Mouse (Mus musculus): ENCODE results near the gene Abt1. TPM values are rescaled to one million over a fixed set of nuclear protein-coding genes. Genes with fewer than 3 reads are reported as not detected.

Gene Abt1
- polyA plus RNA-seq, 3 experiments from 2014 or later: 11.3 to 13.4 (median 12.2) TPM

GRCm38 (mm10) chr13:23437908-23438307 lies 14.2 kb upstream of the Abt1 start:
- ATAC-seq: peak; percentile 80

- peak; percentile 2 for ATAC-seq
These were observed 13.5 kb upstream of the Abt1 start for GRCm38 (mm10) chr13:23436861-23437822.

- ATAC-seq: no peak
These were observed 12.6 kb upstream of the Abt1 start for GRCm38 (mm10) chr13:23436231-23436661.

- ATAC-seq: no peak
These were observed 12.0 kb upstream of the Abt1 start for GRCm38 (mm10) chr13:23435676-23436075.

GRCm38 (mm10) chr13:23435241-23435640 lies 11.6 kb upstream of the Abt1 start:
- ATAC-seq: no peak

- no peak for ATAC-seq
These were observed 10.8 kb upstream of the Abt1 start for GRCm38 (mm10) chr13:23434426-23434825.

- no peak for ATAC-seq
These were observed 10.1 kb upstream of the Abt1 start for GRCm38 (mm10) chr13:23433801-23434200.

GRCm38 (mm10) chr13:23433206-23433605 lies 9.5 kb upstream of the Abt1 start:
- ATAC-seq: no peak

- ATAC-seq: peak; percentile 64
These were observed 9.0 kb upstream of the Abt1 start for GRCm38 (mm10) chr13:23432562-23433201.

- ATAC-seq: peak; percentile 52
These were observed 7.7 kb upstream of the Abt1 start for GRCm38 (mm10) chr13:23431351-23431771.

GRCm38 (mm10) chr13:23430734-23431133 lies 7.1 kb upstream of the Abt1 start:
- peak; percentile 53 for ATAC-seq

GRCm38 (mm10) chr13:23429771-23430380 lies 6.2 kb upstream of the Abt1 start:
- ATAC-seq: no peak

GRCm38 (mm10) chr13:23428166-23428993 lies 4.7 kb upstream of the Abt1 start:
- ATAC-seq: no peak

- ATAC-seq: no peak
These were observed 3.8 kb upstream of the Abt1 start for GRCm38 (mm10) chr13:23427401-23427910.

- no peak for ATAC-seq
These were observed 3.3 kb upstream of the Abt1 start for GRCm38 (mm10) chr13:23426922-23427321.

- ATAC-seq: no peak
These were observed 2.7 kb upstream of the Abt1 start for GRCm38 (mm10) chr13:23426335-23426734.

GRCm38 (mm10) chr13:23425505-23425904 lies 1.8 kb upstream of the Abt1 start:
- no peak for ATAC-seq

GRCm38 (mm10) chr13:23424494-23425325 lies 1.0 kb upstream of the Abt1 start:
- peak; percentile 85 for ATAC-seq

GRCm38 (mm10) chr13:23424052-23424380 lies 350 bp upstream of the Abt1 start:
- peak; percentile 39 for ATAC-seq

- no peak for ATAC-seq
These were observed 1.3 kb downstream of the Abt1 start for GRCm38 (mm10) chr13:23422351-23422750.

Data from inflammation-experienced regulatory T-cells, adult 6 months (primary cell).